In the genomic region with DNA sequence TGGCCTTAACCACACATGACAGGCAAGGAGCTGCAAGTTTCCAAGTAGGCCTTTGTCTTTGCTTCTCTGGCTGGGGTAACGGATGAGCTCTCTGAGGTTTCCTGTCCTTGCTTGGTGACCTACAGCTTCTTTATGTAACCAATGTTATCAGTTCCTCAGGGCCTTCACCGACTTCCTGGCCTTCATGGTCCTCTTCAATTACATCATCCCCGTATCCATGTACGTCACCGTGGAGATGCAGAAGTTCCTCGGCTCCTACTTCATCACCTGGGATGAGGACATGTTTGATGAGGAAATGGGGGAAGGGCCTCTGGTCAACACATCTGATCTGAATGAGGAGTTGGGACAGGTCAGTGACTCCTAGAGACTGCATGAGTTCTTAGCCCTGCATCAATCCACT, we compare ENCODE assay signal across 27 mouse cellular contexts.
"Had no signal": no experiment of that assay in that cellular context is flagged by ENCODE, and none has a peak within 500 bp of the region (broad histone marks: within the 10 kb centered on the region; RNA-seq: fewer than 3 reads in every experiment).

No protein-coding gene starts in this region.

- H3K27ac ChIP-seq: gastrocnemius, adult 2 months; heart, adult 2 months; heart, embryonic 13.5 days; heart, embryonic 15.5 days; hindbrain, embryonic 12.5 days; hindbrain, embryonic 15.5 days; hindbrain, postnatal 0 days; kidney, embryonic 15.5 days; kidney, postnatal 0 days; left cerebral cortex, adult 2 months; limb, embryonic 13.5 days; limb, embryonic 15.5 days; liver, embryonic 12.5 days had no signal

- H3K9me3 ChIP-seq: heart, embryonic 13.5 days; heart, embryonic 15.5 days; hindbrain, embryonic 12.5 days; hindbrain, embryonic 15.5 days; kidney, embryonic 15.5 days; limb, embryonic 13.5 days; limb, embryonic 15.5 days; liver, embryonic 12.5 days had no signal

- H3K4me1 ChIP-seq: limb, embryonic 13.5 days; limb, embryonic 15.5 days had no signal

- ATAC-seq: hindbrain, postnatal 0 days; intestine, embryonic 16.5 days; liver, embryonic 12.5 days had no signal

- H3K4me3 ChIP-seq: gastrocnemius, adult 2 months; heart, adult 2 months; heart, embryonic 13.5 days; heart, embryonic 15.5 days; hindbrain, embryonic 12.5 days; hindbrain, embryonic 15.5 days; kidney, embryonic 15.5 days; left cerebral cortex, adult 2 months; limb, embryonic 13.5 days; limb, embryonic 15.5 days; liver, embryonic 12.5 days had no signal

- DNase-seq: gastrocnemius, adult 2 months; gastrocnemius, postnatal 10 days; gastrocnemius, postnatal 25 days; heart, adult 11 months; heart, adult 2 months; heart, postnatal 14 days; heart, postnatal 36 days; kidney, adult 11 months; kidney, adult 2 months; kidney, adult 9 months; kidney, postnatal 14 days; kidney, postnatal 36 days; layer of hippocampus, adult 9-11 months; layer of hippocampus, postnatal 36 days had no signal

- H3K4me2 ChIP-seq: heart, embryonic 11.5 days; heart, embryonic 13.5 days; heart, embryonic 15.5 days; hindbrain, embryonic 12.5 days; hindbrain, embryonic 15.5 days; kidney, embryonic 15.5 days; limb, embryonic 13.5 days; limb, embryonic 15.5 days; liver, embryonic 12.5 days had no signal

- H3K9ac ChIP-seq: heart, embryonic 13.5 days; heart, embryonic 15.5 days; hindbrain, embryonic 12.5 days; hindbrain, embryonic 15.5 days; kidney, embryonic 15.5 days; limb, embryonic 13.5 days; limb, embryonic 15.5 days; liver, embryonic 12.5 days had no signal

- H3K27me3 ChIP-seq: heart, embryonic 13.5 days; heart, embryonic 15.5 days; hindbrain, embryonic 12.5 days; hindbrain, embryonic 15.5 days; kidney, embryonic 15.5 days; limb, embryonic 13.5 days; limb, embryonic 15.5 days had no signal
